Mouse (Mus musculus) adrenal gland, postnatal 4 days (tissue): ENCODE data around the gene Cox17. TPM values are rescaled to one million over a fixed set of nuclear protein-coding genes. Genes with fewer than 3 reads are reported as not detected.

Experiments
- DNase-seq, 2 experiments: peaks; one replicate each; pipeline ENCODE4 v3.0.0; 2021 to 2022; ENCODE audit warnings: low spot score in 2 of 2, mixed read lengths in 2 of 2
- total RNA-seq, 2 experiments: library from RNA; stranded (reverse); gene quantifications; 2 replicates each; pipeline ENCODE4 v1.2.3; 2021

Gene Cox17
- total RNA-seq, 2 experiments from 2014 or later: 171 to 172 TPM

DNA sequence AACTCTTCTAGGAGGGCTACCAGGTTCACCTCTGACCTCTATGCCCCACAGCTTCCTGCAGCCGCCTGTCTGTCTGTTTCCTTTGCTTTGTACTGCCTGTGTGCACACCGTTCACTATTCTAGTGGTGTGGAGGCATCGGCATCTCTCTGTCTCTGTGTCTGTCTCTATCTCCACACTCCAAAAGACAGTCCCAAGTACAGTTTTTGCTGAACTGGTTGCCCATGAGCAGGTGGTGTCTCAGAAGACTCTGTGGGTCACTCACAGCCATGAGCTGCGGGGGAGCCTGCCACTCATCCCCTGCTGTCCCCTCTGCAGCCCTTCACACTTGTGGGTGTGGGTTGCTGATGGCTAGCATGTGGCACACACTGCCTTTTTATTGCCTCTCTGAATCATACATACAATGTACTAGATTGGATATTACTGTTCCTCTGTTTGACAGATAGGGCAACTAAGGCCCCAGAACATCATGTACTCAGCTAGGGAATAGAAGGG, 23.2 kb downstream of the Cox17 start:
- DNase-seq: no peak

DNA sequence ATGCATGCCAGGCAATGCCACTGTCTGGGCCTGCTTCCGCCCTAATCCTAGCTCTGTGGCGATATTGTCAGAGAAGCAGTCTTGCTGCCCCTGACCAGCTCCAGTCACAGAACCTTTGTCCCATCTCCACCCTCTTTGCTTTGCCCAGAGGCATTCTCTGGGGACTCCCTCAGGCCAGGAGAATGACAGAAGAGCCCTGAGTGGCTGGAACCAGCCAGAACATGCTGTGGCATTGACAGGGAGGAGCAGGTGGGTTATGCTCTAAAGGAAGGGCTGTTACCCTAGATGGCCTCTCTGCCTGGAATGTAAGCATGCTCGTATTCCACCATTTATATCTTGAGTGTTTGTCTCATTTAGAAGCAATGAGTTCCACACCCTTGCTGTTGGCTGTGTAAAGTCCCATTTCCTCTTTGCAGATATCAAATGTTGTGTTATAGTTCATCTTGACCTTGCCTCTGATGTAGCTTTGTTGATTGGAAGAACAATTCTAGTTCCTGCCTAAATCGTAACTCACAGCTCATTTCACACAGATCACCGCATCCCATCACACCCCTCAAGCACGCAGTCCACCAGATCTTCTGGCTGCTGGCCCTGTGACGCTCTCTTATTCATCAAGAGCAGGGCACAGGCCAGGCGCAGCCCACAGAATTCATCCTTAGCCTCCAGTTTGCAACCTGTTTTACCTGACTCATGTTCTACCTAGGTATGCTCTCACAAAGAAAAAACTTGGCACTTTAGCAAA, 24.0 kb downstream of the Cox17 start:
- DNase-seq: no peak

- DNase-seq: no peak
Measured at GRCm38 (mm10) chr16:38371705-38372296, 25.0 kb downstream of the Cox17 start.

GRCm38 (mm10) chr16:38372876-38373275, 26.1 kb downstream of the Cox17 start:
- no peak for DNase-seq

GRCm38 (mm10) chr16:38373439-38373838, 26.6 kb downstream of the Cox17 start:
- no peak for DNase-seq

GRCm38 (mm10) chr16:38373941-38374340, 27.1 kb downstream of the Cox17 start:
- DNase-seq: no peak

GRCm38 (mm10) chr16:38374379-38375140, 27.8 kb downstream of the Cox17 start:
- DNase-seq: no peak

GRCm38 (mm10) chr16:38375182-38375581, 28.4 kb downstream of the Cox17 start:
- no peak for DNase-seq

- DNase-seq: no peak
Measured at GRCm38 (mm10) chr16:38376163-38376840, 29.5 kb downstream of the Cox17 start.

DNA sequence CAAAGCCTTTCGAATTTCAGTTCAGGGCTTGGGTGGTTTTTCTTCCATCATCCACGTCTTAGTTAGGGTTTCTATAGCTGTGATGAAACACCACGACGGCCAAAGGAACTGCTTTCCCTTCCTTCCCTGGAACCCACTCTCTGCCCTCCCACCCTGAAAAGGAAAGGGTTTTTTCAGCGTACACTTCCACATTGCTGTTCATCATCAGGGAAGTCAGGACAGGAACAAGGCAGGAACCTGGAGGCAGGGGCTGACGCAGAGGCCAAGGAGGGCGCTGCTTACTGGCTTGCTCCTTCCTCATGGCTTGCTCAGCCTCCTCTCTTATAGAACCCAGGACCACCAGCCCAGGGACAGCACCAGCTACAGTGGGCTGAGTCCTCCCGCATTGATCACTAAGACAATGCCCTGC, 30.1 kb downstream of the Cox17 start:
- DNase-seq: no peak

GRCm38 (mm10) chr16:38377546-38377945, 30.8 kb downstream of the Cox17 start:
- no peak for DNase-seq

- DNase-seq: no peak
Measured at GRCm38 (mm10) chr16:38378591-38378990, 31.8 kb downstream of the Cox17 start.

- DNase-seq: no peak
Measured at GRCm38 (mm10) chr16:38379088-38379487, 32.3 kb downstream of the Cox17 start.

GRCm38 (mm10) chr16:38379493-38379892, 32.7 kb downstream of the Cox17 start:
- DNase-seq: no peak

DNA sequence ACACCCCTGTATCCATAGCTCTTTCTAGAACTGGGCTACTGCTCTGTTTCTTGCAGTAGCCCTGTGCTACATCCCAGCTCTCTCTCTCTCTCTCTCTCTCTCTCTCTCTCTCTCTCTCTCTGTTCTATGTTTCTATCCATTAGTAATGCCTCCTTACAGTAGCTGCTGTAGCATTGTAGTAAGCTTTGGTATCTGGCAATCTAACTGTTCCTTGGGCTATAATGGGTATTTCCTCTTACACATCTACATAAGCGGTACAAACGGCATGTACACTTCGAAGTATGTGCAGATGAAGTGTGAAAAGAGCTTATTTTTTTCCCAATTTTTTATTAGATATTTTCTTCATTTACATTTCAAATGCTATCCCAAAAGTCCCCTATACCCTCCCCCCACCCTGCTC, 33.1 kb downstream of the Cox17 start:
- DNase-seq: no peak

DNA sequence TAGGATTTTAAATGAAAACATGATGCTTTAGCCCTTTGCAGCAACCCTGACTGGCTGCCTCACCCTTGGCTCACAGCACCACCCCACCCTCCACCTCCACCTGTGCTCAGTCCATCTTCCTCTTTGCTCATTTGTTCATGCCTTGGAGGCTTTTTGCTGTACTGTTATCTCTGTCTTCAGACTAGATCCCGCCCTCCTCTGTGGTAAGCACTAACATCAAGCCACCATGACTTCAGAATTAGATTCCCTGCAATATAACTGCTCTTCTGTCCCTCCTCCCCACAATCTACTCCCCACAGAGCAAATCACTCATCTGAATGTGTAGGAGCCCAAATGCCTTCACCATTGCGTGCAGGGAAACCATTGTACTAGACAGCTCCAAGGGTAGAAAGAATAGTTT, 36.9 kb downstream of the Cox17 start:
- no peak for DNase-seq

- DNase-seq: no peak
Measured at GRCm38 (mm10) chr16:38385184-38385634, 38.4 kb downstream of the Cox17 start.

- no peak for DNase-seq
Measured at GRCm38 (mm10) chr16:38385700-38386099, 38.9 kb downstream of the Cox17 start.

DNA sequence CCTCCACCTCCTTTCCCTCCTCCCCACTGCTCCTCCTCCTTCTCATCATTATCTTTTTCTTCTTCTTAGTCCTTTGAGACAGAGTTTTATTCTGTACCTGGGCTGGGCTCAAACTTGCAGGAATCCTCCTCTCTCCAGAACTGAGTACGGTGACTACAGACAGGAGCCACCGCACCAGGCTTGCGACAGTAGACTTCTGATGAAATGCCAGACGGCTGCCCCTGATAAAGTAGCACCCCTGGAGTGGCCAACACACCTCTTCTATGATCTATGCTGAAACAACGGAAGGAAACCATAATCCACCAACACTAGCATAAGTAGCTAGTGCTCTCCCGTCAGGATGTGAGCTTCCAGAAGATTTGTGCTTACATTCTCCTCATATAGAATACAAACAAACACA, 40.6 kb downstream of the Cox17 start:
- no peak for DNase-seq

- no peak for DNase-seq
Measured at GRCm38 (mm10) chr16:38388757-38389156, 42.0 kb downstream of the Cox17 start.

GRCm38 (mm10) chr16:38389284-38389893, 42.6 kb downstream of the Cox17 start:
- no peak for DNase-seq
